Mouse (Mus musculus) bone marrow, adult 2 months (tissue): ENCODE data around the gene Aaas.
A peak's percentile ranks its signal among the peaks of the same experiment; 100 is the strongest.

ENCODE experiments used
- CTCF ChIP-seq: fragments of 200-500 bp; IDR thresholded peaks from 2 replicates; pipeline ENCODE4 v1.5.1; 2011; ENCODE audit warnings: low read length, control low read depth; ENCODE audit not compliant: control insufficient read depth, insufficient read depth
- POLR2A ChIP-seq: fragments of 200-500 bp; IDR thresholded peaks from 2 replicates; pipeline ENCODE4 v1.6.1; 2011; ENCODE audit warnings: low read depth, mild to moderate bottlenecking, control low read depth, low read length, borderline replicate concordance; ENCODE audit not compliant: control insufficient read depth

DNA sequence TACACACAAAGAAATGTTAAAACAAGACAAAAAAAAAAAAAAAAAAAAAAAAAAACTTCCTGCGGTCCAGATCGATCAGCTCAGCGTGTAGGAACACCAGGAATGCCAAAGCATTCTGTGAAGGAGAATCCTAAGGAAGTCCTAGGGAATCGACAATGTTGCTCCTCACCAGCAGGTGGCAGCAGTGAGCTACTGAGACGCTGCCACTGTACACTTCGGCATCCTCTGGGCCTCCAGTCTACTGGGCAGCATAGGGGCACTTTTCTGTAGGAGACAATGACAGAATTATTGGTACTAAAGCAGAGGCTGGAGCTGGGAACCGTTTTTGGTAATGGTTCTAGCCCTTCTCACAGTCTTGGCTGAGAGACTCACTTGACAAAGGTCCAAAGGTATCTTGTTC is 31.0 kb upstream of the Aaas start:
- TF ChIP-seq CTCF (peak; percentile 98), POLR2A (no peak)
